Mouse (Mus musculus) CD4-positive naive resting alpha-beta T cell, adult 57 days (primary cell): ENCODE results near the gene Cldn34b4. TPM values are rescaled to one million over a fixed set of nuclear protein-coding genes. Genes with fewer than 3 reads are reported as not detected.

Experiments used
- total RNA-seq: library from RNA; stranded (reverse); gene quantifications from one replicate; pipeline ENCODE4 v1.2.4, GENCODE M21; 2023

The Cldn34b4 gene
- not detected for total RNA-seq

GRCm38 (mm10) chrX:76393050-76393449 is at the start of gene Cldn34b4:
TSS of gene Cldn34b4 (plus strand) at chrX:76393350.

Other genes starting within 250 kb of the Cldn34b4 start
- gene Cldn34b3, start 129.0 kb upstream of the Cldn34b4 start, total RNA-seq: not detected
- gene Cldn34d, start 209.6 kb downstream of the Cldn34b4 start, total RNA-seq: not detected